Mouse (Mus musculus) hindbrain, embryonic 13.5 days (tissue): ENCODE measurements around the gene Ripor2. TPM values are rescaled to one million over a fixed set of nuclear protein-coding genes. Genes with fewer than 3 reads are reported as not detected.

ENCODE experiments used
- ATAC-seq: fragments of 200-750 bp; cut with Nextera tagmentation; 2 replicates; pipeline ENCODE4 v1.8.0; 2017; ENCODE audit warnings: moderate TSS enrichment; ENCODE audit not compliant: low FRiP score
- H3K27ac ChIP-seq: fragments of 300-500 bp; sonication (generic); 2 replicates; pipeline ENCODE4 v1.5.1; 2015; ENCODE audit warnings: inconsistent platforms, mild to moderate bottlenecking, moderate library complexity
- H3K27me3 ChIP-seq: fragments of 300-500 bp; sonication (generic); 2 replicates; pipeline ENCODE4 v1.6.1; 2015; ENCODE audit warnings: mild to moderate bottlenecking, inconsistent platforms
- H3K36me3 ChIP-seq: fragments of 300-500 bp; sonication (generic); 2 replicates; pipeline ENCODE4 v1.6.1; 2015; ENCODE audit warnings: mild to moderate bottlenecking, inconsistent platforms
- H3K4me1 ChIP-seq: fragments of 300-500 bp; sonication (generic); replicated peaks from 2 replicates; pipeline ENCODE4 v1.6.1; 2015; ENCODE audit warnings: inconsistent platforms
- H3K4me2 ChIP-seq: fragments of 300-500 bp; sonication (generic); 2 replicates; pipeline ENCODE4 v1.6.1; 2015; ENCODE audit warnings: inconsistent platforms, mild to moderate bottlenecking, moderate library complexity
- H3K4me3 ChIP-seq: fragments of 300-500 bp; sonication (generic); 2 replicates; pipeline ENCODE4 v1.5.1; 2015; ENCODE audit warnings: mild to moderate bottlenecking, inconsistent platforms
- H3K9ac ChIP-seq: fragments of 300-500 bp; sonication (generic); 2 replicates; pipeline ENCODE4 v1.6.1; 2015; ENCODE audit warnings: mild to moderate bottlenecking, inconsistent platforms
- H3K9me3 ChIP-seq: fragments of 300-500 bp; sonication (generic); 2 replicates; pipeline ENCODE4 v1.6.1; 2016; ENCODE audit warnings: inconsistent platforms
- WGBS: fragments of 180-500 bp; shearing (Covaris S2); methylation state at CpG from one replicate; pipeline ENCODE4 v1.1.7; 2015; 5-methylcytosine and 5-hydroxymethylcytosine counted together
- polyA plus RNA-seq: library from polyadenylated mRNA; unstranded; fragments of >200 nt; fragmentation: Nextera tagmentation; extraction: Ambion mirVana; gene quantifications from 2 replicates; pipeline ENCODE4 v1.2.1, GENCODE M21; 2015

The Ripor2 gene
- polyA plus RNA-seq, 1 experiment from 2014 or later, result 24.1 TPM

DNA sequence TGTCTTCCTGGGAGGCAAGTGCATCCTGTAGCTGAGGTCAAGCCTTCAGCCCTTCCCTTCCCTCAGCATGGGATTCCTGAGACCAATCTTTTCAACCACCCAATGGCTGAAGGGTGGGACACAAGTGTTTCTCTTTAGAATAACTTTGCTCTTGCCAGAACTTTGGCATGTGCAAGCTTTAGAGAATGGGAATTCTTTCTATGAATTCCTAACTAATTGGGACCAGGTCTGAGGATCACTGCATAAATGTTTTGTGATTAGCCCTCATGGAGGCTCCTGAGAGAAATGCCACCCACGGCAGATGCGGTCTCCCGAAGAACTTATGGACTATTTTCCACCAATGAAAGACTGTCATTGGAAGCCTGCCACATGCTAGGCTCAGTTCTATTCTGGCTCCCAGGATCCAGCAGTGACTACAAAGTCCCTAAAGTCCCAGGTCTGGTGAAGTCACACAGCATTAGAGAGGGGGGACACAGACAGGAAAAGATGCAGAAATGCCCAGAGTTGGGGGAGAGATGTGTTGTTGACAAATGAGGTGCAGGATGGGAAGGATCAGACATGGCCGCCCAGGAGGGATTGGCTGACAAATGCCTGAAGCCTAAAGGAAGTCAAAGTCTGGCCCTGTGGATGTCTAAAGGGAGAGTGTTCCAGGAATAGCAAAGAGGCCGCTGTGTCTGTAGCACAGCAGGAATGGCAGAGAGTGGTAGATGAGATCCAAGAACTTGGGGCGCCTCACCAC, 44.9 kb downstream of the Ripor2 start:
- no peaks in the 10 kb centered on the region for H3K27me3 ChIP-seq
- 92% methylated on average over 6 of the region's 6 CpGs for WGBS
- no peaks in the 10 kb centered on the region for H3K9me3 ChIP-seq
- H3K4me3 ChIP-seq, result no peak overlapping the region
- no peak overlapping the region for H3K4me2 ChIP-seq
- no peak overlapping the region for H3K27ac ChIP-seq
- peaks cover 27% of the 10 kb centered on the region for H3K4me1 ChIP-seq
- H3K36me3 ChIP-seq, result no peaks in the 10 kb centered on the region
- ATAC-seq, result no peak
- no peak overlapping the region for H3K9ac ChIP-seq

DNA sequence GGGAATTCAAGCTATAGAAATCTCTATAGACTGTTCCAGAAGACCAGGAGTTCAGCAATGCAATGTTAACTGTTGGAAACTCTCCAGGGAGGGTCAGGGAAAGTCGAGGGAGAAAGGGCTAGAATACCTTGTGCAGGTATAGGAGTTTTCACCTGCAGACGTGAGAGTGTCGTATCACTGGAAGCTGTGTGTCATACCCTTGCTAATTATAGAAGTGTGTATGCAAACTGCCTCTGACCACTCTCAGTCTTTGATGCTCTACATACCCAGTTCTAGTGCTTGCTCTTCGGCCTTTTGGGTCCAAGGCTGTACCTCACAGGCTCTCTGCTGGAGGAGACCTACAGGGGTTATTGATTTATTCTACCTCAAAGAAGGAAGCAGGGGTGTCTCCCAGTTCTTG, 46.2 kb downstream of the Ripor2 start:
- ATAC-seq, result no peak
- Histone ChIP-seq H3K4me1 (peaks cover 31% of the 10 kb centered on the region), H3K9ac (no peak overlapping the region), H3K27ac (peak overlapping the region; percentile 89), H3K4me2 (no peak overlapping the region), H3K9me3 (no peaks in the 10 kb centered on the region), H3K36me3 (no peaks in the 10 kb centered on the region), H3K27me3 (no peaks in the 10 kb centered on the region), H3K4me3 (no peak overlapping the region)
- 89% methylated on average over 4 of the region's 4 CpGs for WGBS

DNA sequence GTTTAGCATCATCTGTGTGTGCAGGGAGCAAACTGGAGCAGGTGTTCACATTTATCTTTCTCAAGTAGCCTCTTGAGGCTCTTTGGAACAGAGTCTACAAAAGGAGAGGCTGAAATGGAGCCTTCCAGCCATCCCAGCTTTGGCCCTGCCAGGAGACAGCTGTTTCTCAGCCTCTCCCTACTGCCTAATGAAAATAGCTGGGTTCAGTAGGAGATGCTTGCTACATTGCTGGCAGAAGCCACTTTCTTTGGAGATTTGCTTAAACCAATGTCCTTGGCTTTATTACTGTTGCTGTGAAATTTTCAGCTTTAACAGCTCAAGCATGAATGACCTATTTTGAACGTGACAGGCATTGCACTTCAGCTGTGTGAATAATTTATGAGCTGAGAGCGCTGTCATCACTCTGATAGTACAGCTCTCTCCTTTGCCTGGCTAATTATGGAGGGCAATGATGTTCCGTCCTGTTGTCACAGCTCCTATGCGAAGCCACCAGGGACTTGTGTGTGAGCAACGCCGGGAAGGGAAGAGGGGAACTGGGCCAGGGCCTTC, 47.2 kb downstream of the Ripor2 start:
- Histone ChIP-seq H3K4me1 (peaks cover 31% of the 10 kb centered on the region), H3K27me3 (no peaks in the 10 kb centered on the region), H3K27ac (peak overlapping the region; percentile 89), H3K9ac (no peak overlapping the region), H3K4me2 (no peak overlapping the region), H3K36me3 (no peaks in the 10 kb centered on the region), H3K4me3 (no peak overlapping the region), H3K9me3 (no peaks in the 10 kb centered on the region)
- WGBS, result 16% methylated on average over 6 of the region's 6 CpGs
- ATAC-seq, result peak; percentile 92

DNA sequence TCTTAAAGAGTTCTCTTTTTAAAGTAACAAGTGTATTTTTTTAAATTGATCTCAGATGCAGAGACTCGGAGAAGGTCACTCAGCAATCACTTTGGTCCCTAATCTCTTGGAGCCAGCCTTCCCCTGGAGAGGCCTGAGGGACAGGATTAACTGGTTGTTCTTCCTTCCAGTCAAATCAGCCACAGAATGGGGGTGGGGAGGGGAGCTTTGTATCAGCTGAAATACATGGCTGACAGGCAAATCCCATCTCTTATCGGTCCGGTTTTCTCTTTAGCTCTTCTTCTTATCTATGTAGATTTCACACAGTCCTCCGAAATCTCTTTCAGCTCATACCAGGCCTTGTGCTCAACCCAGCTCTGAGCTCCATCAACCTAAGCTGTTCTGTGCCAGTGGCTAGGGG, 48.4 kb downstream of the Ripor2 start:
- no peak overlapping the region for H3K9ac ChIP-seq
- no peaks in the 10 kb centered on the region for H3K27me3 ChIP-seq
- 0 out of 2 replicates have a peak overlapping the region, but pooled peaks have one; percentile 20 for H3K27ac ChIP-seq
- H3K4me2 ChIP-seq, result no peak overlapping the region
- H3K36me3 ChIP-seq, result no peaks in the 10 kb centered on the region
- ATAC-seq, result no peak
- 72% methylated on average over 4 of the region's 4 CpGs for WGBS
- H3K9me3 ChIP-seq, result no peaks in the 10 kb centered on the region
- H3K4me1 ChIP-seq, result peaks cover 28% of the 10 kb centered on the region
- H3K4me3 ChIP-seq, result no peak overlapping the region

DNA sequence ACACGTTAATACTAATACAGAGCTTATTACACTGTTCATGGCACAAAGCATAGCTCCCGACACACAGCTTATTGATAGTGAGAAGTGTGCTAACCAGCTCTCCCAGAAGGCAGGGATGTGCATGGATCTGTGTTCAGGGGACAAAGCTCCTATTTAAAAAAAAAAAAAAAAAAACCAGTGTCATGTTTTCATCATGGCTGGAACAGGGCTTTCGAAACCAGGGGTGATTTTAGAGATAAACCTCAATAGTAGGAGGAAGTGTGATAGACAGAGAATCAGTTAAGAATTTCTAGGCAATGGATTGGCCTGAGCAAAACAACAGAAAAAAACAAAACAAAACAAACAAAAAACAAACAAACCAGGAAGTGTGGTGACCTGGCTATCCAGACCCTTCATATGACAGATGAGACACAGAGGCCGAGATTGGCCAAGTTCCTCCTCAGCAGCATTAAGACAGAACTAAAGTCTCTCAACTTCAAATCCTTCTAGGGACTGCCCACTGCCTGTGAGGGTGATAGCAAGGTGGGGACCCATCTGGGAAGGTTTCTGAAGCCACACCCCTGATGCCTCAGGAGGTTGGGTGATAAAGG, 51.1 kb downstream of the Ripor2 start:
- Histone ChIP-seq H3K9me3 (no peaks in the 10 kb centered on the region), H3K4me3 (no peak overlapping the region)
- no peak for ATAC-seq

DNA sequence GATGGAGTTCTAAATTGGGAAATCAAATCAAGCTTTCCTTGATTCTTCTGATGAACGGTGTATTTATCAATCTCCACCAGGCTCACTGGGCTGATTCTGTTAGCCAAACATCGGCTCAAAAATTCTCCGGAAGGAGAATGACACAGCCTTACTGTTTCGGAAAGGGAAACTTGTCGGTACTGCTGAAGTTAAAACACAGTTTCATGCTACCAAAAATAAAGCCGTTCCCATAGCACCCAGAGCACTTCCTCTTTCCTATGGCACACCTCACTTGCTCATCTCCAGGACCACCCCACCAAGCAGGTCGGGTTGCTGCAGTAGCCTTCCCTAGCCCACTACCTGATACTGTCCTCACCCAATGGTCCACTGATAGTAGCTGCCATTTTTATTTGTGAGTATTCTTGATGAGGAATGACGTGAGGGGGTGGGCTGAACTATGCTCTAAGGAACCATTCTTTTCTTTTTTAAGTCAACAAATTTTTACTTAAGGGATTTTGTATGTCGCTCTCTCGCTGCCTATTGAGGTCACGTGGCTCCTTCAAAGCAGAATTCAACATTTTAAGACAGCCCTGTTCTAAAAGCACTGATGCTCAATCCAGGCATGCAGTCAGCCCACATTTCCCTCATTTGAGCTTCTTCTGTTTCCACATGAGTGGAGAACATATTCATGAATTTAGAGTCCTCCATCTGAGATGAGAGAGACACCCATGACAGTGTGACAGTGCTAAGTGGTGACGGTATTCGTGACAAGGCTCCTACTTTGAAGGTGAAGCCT, 52.5 kb downstream of the Ripor2 start:
- 89% methylated on average over 13 of the region's 13 CpGs for WGBS
- no peaks in the 10 kb centered on the region for H3K36me3 ChIP-seq
- no peak for ATAC-seq
- no peak overlapping the region for H3K4me2 ChIP-seq
- no peak overlapping the region for H3K27ac ChIP-seq
- H3K4me3 ChIP-seq, result no peak overlapping the region
- no peaks in the 10 kb centered on the region for H3K9me3 ChIP-seq
- H3K27me3 ChIP-seq, result 0 out of 2 replicates have a peak, but pooled peaks cover 5% of the 10 kb centered on the region
- H3K4me1 ChIP-seq, result peaks cover 28% of the 10 kb centered on the region
- no peak overlapping the region for H3K9ac ChIP-seq

More for the DNA sequence above, 51.1 kb downstream of the Ripor2 start:
- Histone ChIP-seq H3K27ac (no peak overlapping the region), H3K4me1 (peaks cover 34% of the 10 kb centered on the region), H3K4me2 (no peak overlapping the region), H3K27me3 (0 out of 2 replicates have a peak, but pooled peaks cover 5% of the 10 kb centered on the region), H3K9ac (no peak overlapping the region), H3K36me3 (no peaks in the 10 kb centered on the region)
- WGBS, result 65% methylated on average over 4 of the region's 4 CpGs

DNA sequence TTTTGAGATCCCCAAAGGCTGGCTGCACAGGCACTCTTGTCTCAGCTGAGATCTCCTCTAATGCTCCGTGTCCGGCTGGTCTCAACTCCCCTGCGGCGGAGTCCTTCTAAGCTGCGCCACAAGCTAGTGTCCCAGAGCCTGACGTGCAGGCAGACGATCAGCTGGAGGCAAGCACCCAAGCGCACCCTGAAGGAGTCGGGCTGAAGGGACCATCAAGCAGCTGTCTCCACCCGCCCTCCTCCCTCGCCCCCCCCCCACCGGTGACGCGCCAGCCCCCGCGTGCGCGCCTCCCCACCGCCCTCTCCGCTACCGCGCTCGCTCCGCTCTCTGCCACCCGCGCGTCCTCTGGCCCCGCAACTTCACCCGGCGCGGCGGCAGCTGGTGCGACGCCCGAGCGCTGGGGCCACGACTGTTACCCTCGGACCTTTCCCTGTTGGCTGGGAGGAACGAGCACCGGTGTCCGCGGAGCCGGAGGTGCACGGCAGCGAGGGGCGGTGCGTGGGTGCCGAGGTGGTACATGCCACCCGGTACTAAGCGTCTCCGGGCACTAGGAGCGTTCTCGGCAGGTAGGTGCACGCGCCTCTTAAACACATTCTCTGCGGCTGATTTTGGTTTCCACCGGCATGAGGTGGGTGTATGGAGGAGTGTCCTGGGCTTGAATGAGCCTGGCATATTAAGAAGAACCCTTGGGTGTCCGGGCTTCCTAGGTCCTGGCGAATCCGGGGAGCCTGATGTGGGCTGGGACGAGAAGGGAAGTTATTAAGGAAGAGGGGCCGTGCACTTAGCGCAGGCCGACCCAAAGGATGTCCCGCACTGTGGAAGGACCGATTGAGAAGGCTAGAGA, 56.6 kb downstream of the Ripor2 start:
- Histone ChIP-seq H3K4me2 (peak overlapping the region; percentile 75), H3K27me3 (0 out of 2 replicates have a peak, but pooled peaks cover 5% of the 10 kb centered on the region), H3K4me3 (peak overlapping the region; percentile 73), H3K27ac (peak overlapping the region; percentile 93), H3K36me3 (no peaks in the 10 kb centered on the region), H3K9ac (peak overlapping the region; percentile 85), H3K9me3 (no peaks in the 10 kb centered on the region), H3K4me1 (peaks cover 46% of the 10 kb centered on the region)
- under 1% methylated on average over 60 of the region's 66 CpGs for WGBS
- peak; percentile 72 for ATAC-seq

DNA sequence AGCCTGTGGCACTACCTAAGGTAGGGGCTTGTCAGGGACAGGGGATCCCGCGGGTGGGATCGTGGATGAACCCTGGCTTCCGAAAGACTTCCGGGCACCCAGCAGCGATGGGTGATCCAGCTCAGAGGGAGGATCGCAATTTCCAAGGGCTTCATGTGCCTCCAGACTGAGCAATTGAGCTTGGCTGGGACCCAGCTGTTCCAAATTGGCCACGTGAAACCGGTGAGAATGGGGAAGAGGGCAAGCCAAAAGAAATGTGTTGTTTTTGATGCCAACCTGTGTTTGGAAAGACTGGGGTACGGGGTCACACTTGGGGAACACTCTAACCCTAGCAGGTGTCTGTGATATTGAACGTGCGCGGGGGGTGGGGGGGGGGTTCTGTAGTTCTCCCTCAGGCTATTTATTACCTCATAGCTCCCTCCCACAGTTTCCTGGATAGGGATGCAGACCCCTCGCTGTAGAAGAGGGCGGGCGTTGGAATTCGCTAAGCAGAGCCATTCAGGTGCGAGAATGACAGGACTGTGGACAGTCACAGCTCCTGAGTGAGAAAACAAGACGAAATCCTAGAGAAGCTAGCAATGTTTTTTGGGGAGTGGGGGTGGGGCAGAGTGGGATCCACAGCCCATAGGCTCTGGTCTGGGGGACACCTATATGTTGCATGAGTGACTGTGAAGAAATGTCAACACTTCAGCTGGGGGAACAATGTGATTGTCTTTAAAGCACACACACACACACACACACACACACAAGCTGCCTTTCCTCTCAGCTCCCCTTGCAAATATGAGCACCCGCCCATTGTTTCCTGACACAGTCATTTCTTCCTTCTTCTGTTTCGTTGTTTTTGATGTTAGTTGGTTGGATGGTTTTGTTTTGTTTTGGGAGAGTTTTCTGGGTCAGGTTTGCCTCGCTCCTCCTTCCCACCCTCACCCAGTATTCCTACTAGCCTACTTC, 57.5 kb downstream of the Ripor2 start:
- peak overlapping the region; percentile 75 for H3K4me2 ChIP-seq
- WGBS, result 15% methylated on average over 22 of the region's 22 CpGs
- H3K4me3 ChIP-seq, result peak overlapping the region; percentile 73
- peak; percentile 62 for ATAC-seq
- H3K4me1 ChIP-seq, result peaks cover 52% of the 10 kb centered on the region
- H3K27me3 ChIP-seq, result 0 out of 2 replicates have a peak, but pooled peaks cover 5% of the 10 kb centered on the region
- no peaks in the 10 kb centered on the region for H3K9me3 ChIP-seq
- no peaks in the 10 kb centered on the region for H3K36me3 ChIP-seq
- H3K9ac ChIP-seq, result peak overlapping the region; percentile 85
- peak overlapping the region; percentile 93 for H3K27ac ChIP-seq

DNA sequence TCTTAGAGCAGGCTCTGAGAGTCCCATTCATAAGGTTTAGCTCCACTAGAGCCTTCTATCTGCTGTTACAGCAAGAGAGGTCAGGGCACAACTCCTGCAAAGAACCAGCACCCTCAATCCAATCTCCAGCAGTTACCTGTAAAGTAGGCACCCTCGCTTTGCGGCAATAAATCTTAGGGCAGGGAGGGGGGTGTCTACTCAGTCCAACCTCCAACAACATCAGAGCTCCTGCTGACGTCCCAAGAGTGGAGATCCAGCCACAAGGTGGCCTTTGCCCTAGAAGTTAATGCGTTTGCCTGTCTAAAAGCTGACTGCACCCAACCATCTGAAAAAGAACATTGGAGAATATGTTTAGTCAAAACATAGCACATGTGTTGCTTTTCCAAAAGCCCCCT, 58.2 kb downstream of the Ripor2 start:
- no peaks in the 10 kb centered on the region for H3K36me3 ChIP-seq
- WGBS, result 50% methylated on average over 4 of the region's 4 CpGs
- peak overlapping the region; percentile 93 for H3K27ac ChIP-seq
- H3K27me3 ChIP-seq, result 0 out of 2 replicates have a peak, but pooled peaks cover 5% of the 10 kb centered on the region
- peak overlapping the region; percentile 73 for H3K4me3 ChIP-seq
- H3K9ac ChIP-seq, result peak overlapping the region; percentile 85
- peak overlapping the region; percentile 75 for H3K4me2 ChIP-seq
- H3K4me1 ChIP-seq, result peaks cover 52% of the 10 kb centered on the region
- ATAC-seq, result no peak
- H3K9me3 ChIP-seq, result no peaks in the 10 kb centered on the region

DNA sequence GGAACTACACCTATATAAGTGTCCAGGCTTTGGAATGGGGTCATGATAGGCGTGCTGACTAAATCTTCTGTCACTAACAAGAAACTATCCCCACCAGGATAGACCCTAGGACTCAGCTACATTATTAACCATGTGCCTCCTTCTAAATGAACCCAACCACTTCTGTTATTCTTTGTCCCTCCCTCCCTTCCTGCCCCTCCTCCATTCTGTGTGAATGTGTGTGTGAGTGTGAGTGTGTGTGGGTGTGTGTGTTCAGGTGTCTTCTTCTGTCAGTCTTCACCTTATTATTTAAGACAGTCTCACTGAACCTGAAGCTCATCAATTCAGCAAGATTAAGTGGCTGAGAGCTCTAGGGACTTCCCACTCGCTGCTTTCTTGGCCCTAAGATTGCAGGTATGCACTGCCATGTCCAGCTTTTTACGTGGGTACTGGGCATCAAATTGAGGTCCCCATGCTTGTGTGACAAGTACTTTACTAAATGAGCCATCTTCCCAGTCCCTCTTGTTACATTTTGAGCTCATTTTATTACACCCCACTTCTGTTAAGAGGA, 58.9 kb downstream of the Ripor2 start:
- WGBS, result 55% methylated on average over 3 of the region's 3 CpGs
- ATAC-seq, result no peak
- Histone ChIP-seq H3K27ac (peak overlapping the region; percentile 93), H3K9ac (peak overlapping the region; percentile 85), H3K36me3 (no peaks in the 10 kb centered on the region), H3K9me3 (no peaks in the 10 kb centered on the region), H3K4me3 (peak overlapping the region; percentile 73), H3K27me3 (0 out of 2 replicates have a peak, but pooled peaks cover 5% of the 10 kb centered on the region), H3K4me1 (peaks cover 52% of the 10 kb centered on the region), H3K4me2 (peak overlapping the region; percentile 75)
